Mouse (Mus musculus) liver, adult 2 months (tissue): ENCODE measurements around the gene Gata5.

ENCODE experiments used
- CTCF ChIP-seq: fragments of 200-500 bp; IDR thresholded peaks from 2 replicates; pipeline ENCODE4 v1.5.1; 2011; ENCODE audit warnings: low read depth, low read length, control low read depth
- POLR2A ChIP-seq: fragments of 200-500 bp; IDR thresholded peaks from 2 replicates; pipeline ENCODE4 v1.6.1; 2011; ENCODE audit warnings: low read length, control low read depth; ENCODE audit not compliant: insufficient read depth; ENCODE audit errors: extremely low read depth

GRCm38 (mm10) chr2:180305490-180305889 lies 29.0 kb downstream of the Gata5 start:
- no peak for TF ChIP-seq CTCF
- TF ChIP-seq POLR2A = no peak
